Mouse (Mus musculus): ENCODE measurements around the gene Ppp3ca.

- TF ChIP-seq POLR2A (IDR thresholded peaks at IDR 0.05; ENCODE audit: borderline replicate concordance, low read depth, low read length): no peak
- no peak for TF ChIP-seq CTCF (IDR thresholded peaks at IDR 0.05; ENCODE audit: low read depth, low read length)
Observed at GRCm38 (mm10) chr3:136727877-136728276, 58.0 kb downstream of the Ppp3ca start.

All from bone marrow macrophage, adult 2 months (primary cell).